Mouse (Mus musculus) thymus, adult 2 months (tissue): Measurements from ENCODE around the gene Lhfp. TPM values are rescaled to one million over a fixed set of nuclear protein-coding genes. Genes with fewer than 3 reads are reported as not detected.

Source experiments
- DNase-seq: peaks from one replicate; pipeline ENCODE4 v3.0.0; 2021
- H3K27ac ChIP-seq: fragments of 200-500 bp; 2 replicates; pipeline ENCODE4 v1.5.1; 2012; ENCODE audit warnings: low read length, control low read depth; ENCODE audit not compliant: control insufficient read depth, insufficient read depth
- H3K27me3 ChIP-seq: fragments of 200-500 bp; 2 replicates; pipeline ENCODE4 v1.6.1; 2012; ENCODE audit warnings: mild to moderate bottlenecking, low read length, moderate library complexity, mixed read lengths; ENCODE audit not compliant: control insufficient read depth, insufficient read depth
- H3K36me3 ChIP-seq: fragments of 200-500 bp; 2 replicates; pipeline ENCODE4 v1.6.1; 2012; ENCODE audit warnings: mild to moderate bottlenecking, low read length, moderate library complexity; ENCODE audit not compliant: control insufficient read depth, insufficient read depth
- H3K4me1 ChIP-seq: fragments of 200-500 bp; replicated peaks from 2 replicates; pipeline ENCODE4 v1.6.1; 2012; ENCODE audit warnings: low read length; ENCODE audit not compliant: control insufficient read depth, insufficient read depth
- H3K4me3 ChIP-seq: fragments of 200-500 bp; 2 replicates; pipeline ENCODE4 v1.5.1; 2012; ENCODE audit warnings: mild to moderate bottlenecking, low read length, control low read depth, moderate library complexity; ENCODE audit not compliant: control insufficient read depth, insufficient read depth
- CTCF ChIP-seq: fragments of 200-500 bp; IDR thresholded peaks from 2 replicates; pipeline ENCODE4 v1.5.1; 2012; ENCODE audit warnings: mild to moderate bottlenecking, control low read depth, low read length, moderate library complexity, borderline replicate concordance; ENCODE audit not compliant: control insufficient read depth, poor library complexity, insufficient read depth; ENCODE audit errors: extremely low read depth
- POLR2A ChIP-seq: fragments of 200-500 bp; IDR thresholded peaks from 2 replicates; pipeline ENCODE4 v1.6.1; 2012; ENCODE audit warnings: mild to moderate bottlenecking, low read length, control low read depth, moderate library complexity; ENCODE audit not compliant: control insufficient read depth, poor library complexity, insufficient read depth; ENCODE audit errors: extremely low read depth
- WGBS: fragments of 180-500 bp; shearing (Covaris S2); methylation state at CpG from one replicate; pipeline ENCODE4 v1.1.7; 2018; 5-methylcytosine and 5-hydroxymethylcytosine counted together
- polyA plus RNA-seq: library from polyadenylated mRNA; depleted of rRNA; stranded (reverse); fragments of >200 nt; gene quantifications from 2 replicates; pipeline ENCODE4 v1.2.3, GENCODE M21; 2012

Lhfp gene
- polyA plus RNA-seq, 1 experiment: 18.7 TPM

DNA sequence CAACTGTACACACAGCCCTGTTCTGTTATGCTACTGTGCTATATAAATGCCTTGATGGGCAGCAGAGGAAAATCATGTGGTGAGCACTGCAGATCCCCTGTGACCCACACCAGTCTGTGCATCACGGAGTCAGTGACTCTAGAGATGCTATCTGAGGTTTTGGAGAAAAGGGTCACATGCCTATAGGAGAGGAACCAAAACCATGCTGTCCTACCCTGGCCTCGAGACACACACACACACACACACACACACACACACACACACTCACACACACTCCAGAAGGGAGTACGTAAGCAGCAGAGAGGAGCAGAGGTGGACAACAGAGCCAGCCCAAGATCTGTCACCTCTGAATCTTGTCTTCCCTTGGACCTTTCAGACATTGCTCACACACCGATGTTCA lies 195.1 kb downstream of the Lhfp start:
- TF ChIP-seq POLR2A: no peak
- no peak for TF ChIP-seq CTCF
- no peaks in the 10 kb centered on the region for H3K27me3 ChIP-seq
- DNase-seq: no peak
- WGBS: 80% methylated on average over 4 of the region's 4 CpGs
- no peak overlapping the region for H3K4me3 ChIP-seq
- no peak overlapping the region for H3K27ac ChIP-seq
- no peaks in the 10 kb centered on the region for H3K36me3 ChIP-seq
- no peaks in the 10 kb centered on the region for H3K4me1 ChIP-seq

DNA sequence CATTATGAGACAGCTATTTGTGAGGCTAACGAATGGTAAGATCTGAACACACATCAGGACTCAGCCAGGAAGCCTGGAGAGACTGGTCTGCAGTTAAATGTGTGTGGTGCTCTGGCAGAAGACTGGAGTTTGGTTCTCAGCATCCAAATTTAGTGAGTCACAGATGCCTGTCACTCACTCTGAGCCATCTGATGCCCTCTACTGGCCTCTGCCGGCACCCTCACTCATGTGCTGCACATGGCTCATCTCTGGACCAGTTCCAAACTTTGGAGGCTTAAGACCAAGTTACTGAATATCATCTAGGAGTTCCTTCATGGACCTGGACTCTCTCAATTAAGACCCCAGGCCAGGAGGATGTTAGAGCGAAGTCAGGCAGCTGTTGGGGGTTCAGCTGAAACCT lies 198.8 kb downstream of the Lhfp start:
- DNase-seq: no peak
- H3K4me1 ChIP-seq: no peaks in the 10 kb centered on the region
- no peak overlapping the region for H3K27ac ChIP-seq
- H3K36me3 ChIP-seq: no peaks in the 10 kb centered on the region
- H3K4me3 ChIP-seq: no peak overlapping the region
- 85% methylated on average over 3 of the region's 3 CpGs for WGBS
- no peaks in the 10 kb centered on the region for H3K27me3 ChIP-seq
- TF ChIP-seq CTCF: no peak
- TF ChIP-seq POLR2A: no peak

DNA sequence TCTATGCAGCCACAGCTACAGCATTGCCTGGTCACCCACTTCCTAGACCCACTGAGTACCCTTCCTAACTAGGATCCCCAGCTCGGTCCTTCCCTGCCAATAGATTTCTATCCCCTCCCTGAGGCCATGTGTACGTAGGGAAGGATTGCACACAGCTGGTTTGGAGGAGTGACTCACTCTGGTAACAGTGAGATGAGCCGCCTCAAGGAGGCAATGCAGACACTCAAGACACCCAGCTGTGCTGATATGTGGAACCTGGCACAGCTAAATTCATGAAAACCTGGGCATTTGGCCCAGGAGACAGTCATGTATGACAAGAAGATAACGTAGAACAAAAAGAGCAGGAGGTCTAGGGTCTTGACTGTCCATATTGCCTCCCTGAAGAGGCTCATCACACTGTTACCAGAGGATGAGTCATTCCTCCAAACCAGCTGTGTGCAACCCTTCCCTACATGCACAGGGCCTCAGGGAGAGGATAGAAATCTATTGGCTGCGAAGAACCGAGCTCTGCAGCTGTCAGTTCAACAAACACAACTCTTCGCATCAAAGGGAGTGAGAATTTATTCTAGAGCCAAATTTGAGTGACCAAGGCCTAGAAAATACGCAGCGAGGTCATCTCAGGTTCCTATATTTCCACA lies 204.4 kb downstream of the Lhfp start:
- Histone ChIP-seq H3K27me3 (no peaks in the 10 kb centered on the region), H3K36me3 (no peaks in the 10 kb centered on the region), H3K4me3 (no peak overlapping the region), H3K4me1 (no peaks in the 10 kb centered on the region), H3K27ac (no peak overlapping the region)
- WGBS: 92% methylated on average over 9 of the region's 9 CpGs
- TF ChIP-seq POLR2A (no peak), CTCF (no peak)
- no peak for DNase-seq

DNA sequence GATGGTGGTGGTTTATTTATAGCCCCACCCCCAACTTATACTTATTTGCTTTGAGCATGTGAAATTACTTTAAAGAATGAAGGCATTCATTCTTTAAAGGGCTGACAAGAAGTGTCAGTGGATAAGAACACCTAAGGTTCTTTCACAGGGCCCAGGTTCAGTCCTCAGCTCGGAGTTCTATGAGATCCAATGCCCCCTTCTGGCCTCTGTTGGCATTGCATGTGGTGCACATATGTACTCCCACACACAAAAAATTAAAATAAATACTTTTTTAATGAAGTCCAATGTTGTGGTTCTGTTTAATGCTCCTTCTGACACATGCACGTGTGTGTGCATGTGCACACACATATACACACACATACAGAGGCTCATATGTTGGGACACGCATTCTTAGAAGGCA lies 205.8 kb downstream of the Lhfp start:
- no peaks in the 10 kb centered on the region for H3K27me3 ChIP-seq
- no peak overlapping the region for H3K27ac ChIP-seq
- peak; percentile 26 for DNase-seq
- 74% methylated on average over 3 of the region's 3 CpGs for WGBS
- H3K4me3 ChIP-seq: no peak overlapping the region
- no peaks in the 10 kb centered on the region for H3K36me3 ChIP-seq
- H3K4me1 ChIP-seq: no peaks in the 10 kb centered on the region
- TF ChIP-seq CTCF (no peak), POLR2A (no peak)

DNA sequence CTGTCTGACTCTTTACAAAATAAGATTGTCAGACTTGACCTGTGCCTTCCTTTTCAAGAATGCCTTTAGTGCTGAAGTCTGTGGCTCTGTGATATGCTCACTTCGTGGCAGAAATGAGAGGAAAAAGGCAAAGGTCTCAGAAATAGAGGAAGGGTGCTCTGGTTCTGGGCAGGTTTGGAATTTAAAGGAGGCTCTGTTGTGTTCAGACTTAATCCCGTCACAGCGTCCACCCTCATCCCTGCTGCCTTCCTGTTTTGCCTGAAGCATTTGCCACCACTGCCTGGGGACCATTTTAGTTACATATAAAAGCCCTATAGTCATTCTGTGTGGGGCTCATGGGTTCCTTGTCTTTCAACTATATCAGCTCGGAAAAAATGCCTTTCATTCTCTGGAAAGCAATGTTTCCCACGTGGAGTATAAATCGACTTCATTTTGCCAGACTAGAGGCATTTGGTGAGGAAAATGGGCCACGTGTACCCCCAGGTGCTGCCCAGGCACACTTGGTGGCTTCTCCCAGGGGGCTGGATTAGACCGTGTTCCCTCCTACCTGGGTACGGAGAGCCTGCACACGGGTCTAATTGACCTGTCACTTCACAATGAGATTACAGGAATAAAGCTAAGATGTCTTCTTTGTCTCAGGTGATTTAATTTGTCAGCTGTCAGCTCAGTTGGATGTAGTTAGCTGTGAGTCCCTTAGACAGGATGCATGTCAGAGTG lies 207.0 kb downstream of the Lhfp start:
- WGBS: 74% methylated on average over 10 of the region's 10 CpGs
- Histone ChIP-seq H3K4me3 (no peak overlapping the region), H3K27me3 (no peaks in the 10 kb centered on the region), H3K27ac (no peak overlapping the region), H3K36me3 (no peaks in the 10 kb centered on the region), H3K4me1 (no peaks in the 10 kb centered on the region)
- TF ChIP-seq CTCF: no peak
- TF ChIP-seq POLR2A: no peak
- no peak for DNase-seq

DNA sequence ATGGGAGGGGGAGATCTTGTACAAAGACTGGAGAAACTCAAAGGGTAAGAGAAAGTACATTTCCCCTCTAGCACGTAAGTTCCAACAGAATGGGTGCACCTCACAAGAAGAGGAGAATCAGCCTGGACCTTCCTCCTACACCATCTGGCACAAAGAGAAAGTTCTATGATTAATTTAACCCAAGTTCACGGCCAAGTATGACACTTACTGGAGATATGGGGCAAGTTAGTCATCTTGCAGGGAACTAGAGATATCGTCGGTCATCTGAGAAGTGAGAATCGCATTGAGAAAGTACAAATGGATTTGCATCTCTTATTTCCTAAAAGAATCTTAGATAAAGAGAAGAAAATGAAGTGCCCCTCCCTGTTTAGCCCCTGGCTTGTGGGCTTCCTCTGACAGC lies 211.2 kb downstream of the Lhfp start:
- 92% methylated on average over 5 of the region's 5 CpGs for WGBS
- no peaks in the 10 kb centered on the region for H3K36me3 ChIP-seq
- no peaks in the 10 kb centered on the region for H3K27me3 ChIP-seq
- no peak overlapping the region for H3K27ac ChIP-seq
- TF ChIP-seq CTCF (no peak), POLR2A (no peak)
- H3K4me1 ChIP-seq: no peaks in the 10 kb centered on the region
- DNase-seq: no peak
- no peak overlapping the region for H3K4me3 ChIP-seq

DNA sequence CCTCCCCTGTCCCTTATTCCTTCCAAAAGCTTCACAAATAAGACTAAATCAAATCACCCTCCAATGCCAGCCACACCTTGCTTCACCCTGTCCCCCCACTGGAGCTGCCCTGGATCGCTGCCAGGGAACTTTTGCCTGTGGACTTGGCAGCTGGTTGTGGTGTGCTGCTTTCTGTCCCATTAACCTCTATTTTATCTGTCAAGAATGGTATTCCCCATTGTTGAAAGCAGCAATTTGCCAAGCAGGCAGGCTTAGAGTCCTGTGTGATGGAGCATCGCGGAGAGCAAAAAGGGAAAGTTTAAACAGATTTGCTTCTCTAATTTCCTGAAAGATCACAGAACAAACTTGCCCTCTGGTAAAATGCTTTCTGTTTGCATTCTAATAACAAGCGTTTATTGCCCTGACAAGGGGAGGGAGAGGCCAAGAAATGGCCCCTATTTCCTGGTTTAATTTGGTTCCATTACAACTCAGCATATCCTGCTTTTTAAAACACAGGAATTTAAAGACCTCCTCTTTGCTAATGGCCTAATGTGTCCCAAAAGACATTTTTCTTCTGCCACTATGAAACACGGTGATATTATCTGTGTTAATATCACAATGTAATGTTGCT lies 212.0 kb downstream of the Lhfp start:
- Histone ChIP-seq H3K27ac (no peak overlapping the region), H3K4me1 (no peaks in the 10 kb centered on the region)
- no peak for DNase-seq

More for the DNA sequence above, 212.0 kb downstream of the Lhfp start:
- no peaks in the 10 kb centered on the region for H3K27me3 ChIP-seq
- no peak for TF ChIP-seq CTCF
- 55% methylated on average over 5 of the region's 5 CpGs for WGBS
- no peak overlapping the region for H3K4me3 ChIP-seq
- no peaks in the 10 kb centered on the region for H3K36me3 ChIP-seq
